Mouse (Mus musculus) lung, embryonic 16.5 days (tissue): ENCODE data around the gene Rhoj. TPM values are rescaled to one million over a fixed set of nuclear protein-coding genes. Genes with fewer than 3 reads are reported as not detected.

Experiments used
- ATAC-seq: fragments of 200-750 bp; cut with Nextera tagmentation; 2 replicates; pipeline ENCODE4 v1.8.0; 2017; ENCODE audit warnings: low read depth, mild to moderate bottlenecking, moderate library complexity
- H3K27ac ChIP-seq: fragments of 300-500 bp; sonication (generic); 2 replicates; pipeline ENCODE4 v1.5.1; 2014; ENCODE audit warnings: mild to moderate bottlenecking, control low read depth, low read length
- H3K27me3 ChIP-seq: fragments of 300-500 bp; sonication (generic); 2 replicates; pipeline ENCODE4 v1.6.1; 2014; ENCODE audit warnings: low read depth, low read length, mixed read lengths; ENCODE audit not compliant: control insufficient read depth, insufficient read depth
- H3K36me3 ChIP-seq: fragments of 300-500 bp; sonication (generic); 2 replicates; pipeline ENCODE4 v1.6.1; 2014; ENCODE audit warnings: low read length; ENCODE audit not compliant: control insufficient read depth, insufficient read depth
- H3K4me1 ChIP-seq: fragments of 300-500 bp; sonication (generic); replicated peaks from 2 replicates; pipeline ENCODE4 v1.6.1; 2014; ENCODE audit warnings: low read length, mixed read lengths; ENCODE audit not compliant: control insufficient read depth, insufficient read depth
- H3K4me2 ChIP-seq: fragments of 300-500 bp; sonication (generic); 2 replicates; pipeline ENCODE4 v1.6.1; 2014; ENCODE audit warnings: low read depth, low read length, control low read depth
- H3K4me3 ChIP-seq: fragments of 300-500 bp; sonication (generic); 2 replicates; pipeline ENCODE4 v1.5.1; 2014; ENCODE audit warnings: mild to moderate bottlenecking, low read length, control low read depth
- H3K9ac ChIP-seq: fragments of 300-500 bp; sonication (generic); 2 replicates; pipeline ENCODE4 v1.6.1; 2014; ENCODE audit warnings: low read length, control low read depth
- H3K9me3 ChIP-seq: fragments of 300-500 bp; sonication (generic); 2 replicates; pipeline ENCODE4 v1.6.1; 2016; ENCODE audit warnings: low read length; ENCODE audit not compliant: control insufficient read depth
- WGBS: fragments of 180-500 bp; shearing (Covaris S2); extraction: QIAGEN DNeasy Blood & Tissue Kit; methylation state at CpG from one replicate; pipeline ENCODE4 v1.1.7; 2014; 5-methylcytosine and 5-hydroxymethylcytosine counted together
- polyA plus RNA-seq: library from polyadenylated mRNA; unstranded; fragments of >200 nt; fragmentation: Nextera tagmentation; extraction: Ambion mirVana; gene quantifications from 2 replicates; pipeline ENCODE4 v1.2.1, GENCODE M21; 2015

Gene Rhoj
- polyA plus RNA-seq, 1 experiment from 2014 or later: 66.0 TPM

DNA sequence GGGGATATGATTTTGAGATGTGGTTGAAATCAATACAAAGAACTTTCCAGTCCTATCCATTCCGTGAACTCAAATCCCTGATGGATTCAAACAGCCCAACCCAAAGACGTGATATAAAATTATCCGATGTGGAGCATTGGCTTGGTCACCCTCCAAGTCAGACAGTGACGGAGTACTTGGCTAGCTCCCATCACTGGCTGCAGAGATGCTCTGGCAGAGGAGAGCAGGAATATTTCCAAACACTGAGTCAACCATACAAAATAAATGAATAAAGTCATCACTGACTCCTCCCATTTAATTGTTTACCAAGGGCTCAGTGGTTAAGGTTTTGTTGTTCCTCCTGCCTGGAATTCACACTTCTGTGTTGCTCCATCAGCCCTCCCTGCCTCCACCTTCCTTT lies 50.6 kb downstream of the Rhoj start:
- Histone ChIP-seq H3K4me2 (no peak overlapping the region), H3K4me3 (no peak overlapping the region), H3K9ac (no peak overlapping the region), H3K36me3 (no peaks in the 10 kb centered on the region), H3K4me1 (peaks cover 8% of the 10 kb centered on the region; the same call in 1 of the 2 replicates), H3K9me3 (no peaks in the 10 kb centered on the region), H3K27ac (no peak overlapping the region), H3K27me3 (no peaks in the 10 kb centered on the region)
- WGBS: 53% methylated on average over 4 of the region's 4 CpGs
- peak; percentile 83 for ATAC-seq

DNA sequence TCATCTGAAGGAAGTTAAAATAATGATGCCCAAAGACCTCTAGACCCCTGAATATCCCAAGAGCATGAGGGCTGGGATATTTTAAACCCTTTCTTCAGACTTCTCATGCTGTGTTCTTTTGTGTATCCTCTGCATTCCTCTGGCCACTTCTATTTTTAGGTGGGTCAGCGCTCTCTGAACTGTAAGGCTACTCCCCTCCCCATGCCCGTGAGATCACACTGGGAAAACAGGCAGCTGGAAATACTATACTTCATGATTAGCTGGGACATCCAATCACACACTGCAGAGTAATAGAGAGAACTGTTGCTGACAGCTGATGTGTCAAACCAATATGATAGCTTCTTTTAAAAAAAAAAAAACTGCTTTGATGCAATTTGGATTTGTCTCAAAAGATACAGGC lies 51.4 kb downstream of the Rhoj start:
- H3K36me3 ChIP-seq: no peaks in the 10 kb centered on the region
- WGBS: 28% methylated on average over 2 of the region's 2 CpGs
- no peaks in the 10 kb centered on the region for H3K9me3 ChIP-seq
- H3K4me3 ChIP-seq: no peak overlapping the region
- peaks cover 8% of the 10 kb centered on the region; the same call in 1 of the 2 replicates for H3K4me1 ChIP-seq
- no peaks in the 10 kb centered on the region for H3K27me3 ChIP-seq
- ATAC-seq: 0 out of 2 replicates have a peak, but pooled peaks have one; percentile 37
- no peak overlapping the region for H3K27ac ChIP-seq
- no peak overlapping the region for H3K4me2 ChIP-seq
- H3K9ac ChIP-seq: no peak overlapping the region

DNA sequence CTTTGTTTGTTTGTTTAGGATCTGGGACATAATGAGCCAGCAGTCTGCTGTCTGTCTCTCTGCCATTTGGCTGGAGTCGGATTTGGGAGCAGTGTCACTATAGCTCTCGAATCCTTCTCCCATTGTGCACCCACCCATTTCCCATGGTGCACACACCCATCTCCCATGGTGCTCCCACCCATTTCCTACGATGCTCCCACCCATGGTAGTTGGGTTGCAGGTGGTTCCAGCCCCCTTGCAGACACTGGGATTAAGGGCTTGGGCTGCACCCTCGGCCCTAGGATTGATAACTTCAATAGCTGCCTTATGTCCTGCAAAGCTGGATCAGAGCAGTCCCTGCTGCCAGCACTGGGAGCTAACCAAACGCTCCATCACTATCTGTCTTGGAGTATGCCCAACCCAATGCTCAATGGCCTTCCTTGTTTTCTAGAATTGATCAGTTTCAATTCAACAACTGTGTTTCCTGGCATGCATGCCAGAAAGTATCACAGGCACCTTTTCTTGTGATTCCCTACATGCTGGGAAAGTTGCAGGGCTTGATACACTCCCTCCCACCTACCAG lies 51.9 kb downstream of the Rhoj start:
- H3K27ac ChIP-seq: no peak overlapping the region
- H3K9ac ChIP-seq: no peak overlapping the region
- no peak for ATAC-seq
- H3K27me3 ChIP-seq: no peaks in the 10 kb centered on the region
- 57% methylated on average over 5 of the region's 5 CpGs for WGBS
- no peaks in the 10 kb centered on the region for H3K9me3 ChIP-seq
- H3K4me1 ChIP-seq: peaks cover 8% of the 10 kb centered on the region; the same call in 1 of the 2 replicates
- H3K4me3 ChIP-seq: no peak overlapping the region
- H3K4me2 ChIP-seq: no peak overlapping the region
- no peaks in the 10 kb centered on the region for H3K36me3 ChIP-seq

DNA sequence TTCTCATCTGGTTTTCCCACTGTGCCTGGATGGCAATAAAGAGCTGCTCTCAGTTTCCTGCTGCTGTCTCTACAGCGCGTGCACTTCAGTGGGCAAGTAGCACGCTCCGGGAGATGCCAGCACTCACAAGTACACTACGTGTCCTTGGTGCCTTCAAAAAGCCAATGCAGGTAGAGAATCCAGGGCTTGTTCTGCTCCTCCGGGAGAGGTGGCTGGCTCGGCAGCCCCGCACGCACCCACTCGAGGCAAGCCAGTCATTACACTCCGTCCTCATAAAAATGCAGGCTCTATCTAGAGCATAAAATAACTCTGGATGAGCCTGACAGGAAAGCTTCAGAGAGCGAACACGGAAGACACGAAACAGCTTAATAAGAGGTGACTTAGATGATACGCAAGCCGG lies 54.3 kb downstream of the Rhoj start:
- H3K9me3 ChIP-seq: no peaks in the 10 kb centered on the region
- no peak for ATAC-seq
- no peak overlapping the region for H3K27ac ChIP-seq
- peaks cover 8% of the 10 kb centered on the region; the same call in 1 of the 2 replicates for H3K4me1 ChIP-seq
- H3K27me3 ChIP-seq: no peaks in the 10 kb centered on the region
- WGBS: 88% methylated on average over 16 of the region's 16 CpGs
- H3K4me3 ChIP-seq: no peak overlapping the region
- H3K4me2 ChIP-seq: no peak overlapping the region
- H3K36me3 ChIP-seq: no peaks in the 10 kb centered on the region
- H3K9ac ChIP-seq: no peak overlapping the region

DNA sequence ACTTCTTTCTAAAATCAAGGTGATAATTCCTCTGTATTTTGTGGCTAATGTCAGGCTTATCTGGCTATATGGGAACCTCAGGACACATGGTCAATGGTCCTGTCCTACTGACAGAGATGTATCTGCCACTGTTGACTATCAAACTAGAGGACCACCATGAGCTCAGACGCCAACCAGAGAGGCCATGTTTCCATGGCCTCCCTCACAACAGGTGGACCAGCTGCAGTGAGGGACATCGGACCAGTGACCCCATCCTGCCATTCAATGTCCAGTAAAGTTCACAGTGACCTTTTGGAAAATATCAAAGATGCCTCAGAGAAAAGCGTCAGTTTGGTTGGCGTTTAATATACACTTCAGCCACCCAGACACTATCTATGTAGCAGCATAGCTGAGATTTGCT lies 56.3 kb downstream of the Rhoj start:
- no peak overlapping the region for H3K4me2 ChIP-seq
- no peak for ATAC-seq
- H3K4me3 ChIP-seq: no peak overlapping the region
- 96% methylated on average over 4 of the region's 4 CpGs for WGBS
- H3K27me3 ChIP-seq: no peaks in the 10 kb centered on the region
- no peaks in the 10 kb centered on the region for H3K9me3 ChIP-seq
- no peak overlapping the region for H3K9ac ChIP-seq
- H3K4me1 ChIP-seq: peaks cover 1% of the 10 kb centered on the region; the same call in 1 of the 2 replicates
- no peak overlapping the region for H3K27ac ChIP-seq
- H3K36me3 ChIP-seq: no peaks in the 10 kb centered on the region

DNA sequence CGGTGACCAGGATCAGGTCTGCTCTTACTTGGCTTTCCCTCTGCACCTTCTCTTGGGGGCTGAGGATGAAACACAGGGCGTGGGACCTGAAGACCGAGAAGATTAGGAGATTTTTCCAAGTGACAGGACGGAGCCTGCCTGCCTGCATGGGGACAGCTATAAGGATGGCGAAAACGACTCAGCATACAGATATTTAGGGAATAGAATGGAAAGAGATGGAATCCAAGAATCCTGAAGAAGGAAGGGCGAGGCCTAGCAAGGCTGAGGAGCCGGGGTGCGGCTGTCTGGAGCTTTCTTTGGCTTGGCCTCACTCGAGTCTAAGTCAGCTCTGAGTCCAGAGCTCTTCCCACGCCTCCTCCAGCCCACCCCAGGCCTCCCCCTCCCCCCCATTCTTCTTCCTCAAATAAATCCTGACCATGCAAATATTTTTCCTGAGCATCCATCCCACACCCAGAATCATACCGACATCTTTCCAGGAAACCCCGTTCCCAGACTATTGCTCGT lies 57.6 kb downstream of the Rhoj start:
- WGBS: 78% methylated on average over 14 of the region's 14 CpGs
- H3K36me3 ChIP-seq: no peaks in the 10 kb centered on the region
- ATAC-seq: 0 out of 2 replicates have a peak, but pooled peaks have one; percentile 4
- H3K4me1 ChIP-seq: no peaks in the 10 kb centered on the region
- no peak overlapping the region for H3K9ac ChIP-seq
- no peak overlapping the region for H3K4me2 ChIP-seq
- H3K4me3 ChIP-seq: no peak overlapping the region
- no peaks in the 10 kb centered on the region for H3K9me3 ChIP-seq
- H3K27me3 ChIP-seq: no peaks in the 10 kb centered on the region
- no peak overlapping the region for H3K27ac ChIP-seq

DNA sequence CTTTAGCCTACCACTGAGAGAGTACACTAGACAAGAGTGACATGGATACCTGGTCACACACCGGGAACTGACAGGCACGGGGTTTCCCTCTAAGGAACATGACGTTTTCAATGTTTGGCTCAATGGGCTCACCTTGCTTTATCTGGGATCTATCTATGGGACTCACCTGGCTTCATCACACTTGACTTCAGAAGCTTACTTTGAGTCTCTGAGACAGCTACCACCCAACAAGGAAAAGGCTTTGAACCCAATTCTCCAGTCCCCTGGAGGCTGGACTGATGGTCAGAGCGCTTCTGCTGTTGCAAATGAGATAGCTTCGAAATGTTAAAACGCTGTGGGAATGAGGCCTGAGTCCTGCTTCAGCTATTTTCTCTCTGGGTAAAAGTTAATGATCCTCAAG lies 59.2 kb downstream of the Rhoj start:
- Histone ChIP-seq H3K4me3 (no peak overlapping the region), H3K9ac (no peak overlapping the region), H3K27ac (no peak overlapping the region), H3K36me3 (no peaks in the 10 kb centered on the region), H3K27me3 (no peaks in the 10 kb centered on the region), H3K4me2 (no peak overlapping the region), H3K9me3 (no peaks in the 10 kb centered on the region), H3K4me1 (no peaks in the 10 kb centered on the region)
- WGBS: 85% methylated on average over 6 of the region's 6 CpGs
- no peak for ATAC-seq

DNA sequence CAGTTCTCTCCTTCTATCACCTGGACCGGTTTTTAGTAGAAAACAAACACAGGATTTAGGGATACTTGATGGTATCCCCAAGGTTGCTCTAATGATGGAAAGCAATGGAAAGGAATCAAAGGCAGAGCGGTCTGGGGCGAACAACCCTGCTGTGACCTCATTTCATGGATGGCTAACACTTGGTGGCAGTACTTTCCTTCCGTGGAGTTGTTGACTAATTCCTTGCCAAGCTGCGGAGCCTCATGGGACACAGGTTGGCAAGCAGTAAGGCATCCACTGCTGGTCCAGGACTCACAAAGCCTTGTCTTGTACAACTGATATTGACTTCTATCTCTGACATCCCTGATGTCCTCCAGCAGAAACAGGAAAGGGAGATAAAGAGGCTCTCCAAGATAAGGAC lies 60.4 kb downstream of the Rhoj start:
- no peaks in the 10 kb centered on the region for H3K36me3 ChIP-seq
- WGBS: 83% methylated on average over 5 of the region's 5 CpGs

DNA sequence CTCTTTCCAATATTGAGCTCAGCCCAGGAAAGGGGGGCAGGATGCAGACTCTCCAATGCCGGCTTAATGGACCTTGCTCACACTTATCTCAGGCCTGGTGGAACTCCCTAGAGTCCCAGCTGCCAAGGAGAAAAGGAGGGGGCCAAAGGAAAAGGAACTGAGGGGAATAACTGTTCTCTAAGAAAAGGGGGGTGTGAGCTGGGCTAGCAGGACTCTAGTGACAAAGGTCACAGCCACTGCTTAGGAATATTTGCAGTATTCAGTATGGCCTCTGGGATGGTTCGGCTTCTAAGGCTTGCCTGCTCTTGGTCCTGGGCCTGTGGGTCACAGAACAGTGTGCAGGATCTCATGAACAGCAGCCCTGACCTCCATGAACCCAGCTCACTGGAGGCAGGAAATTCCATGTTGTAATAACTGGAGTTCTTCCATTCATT lies 61.3 kb downstream of the Rhoj start:
- H3K36me3 ChIP-seq: no peaks in the 10 kb centered on the region
- H3K4me1 ChIP-seq: no peaks in the 10 kb centered on the region
- H3K9me3 ChIP-seq: no peaks in the 10 kb centered on the region
- no peak overlapping the region for H3K9ac ChIP-seq
- H3K4me3 ChIP-seq: no peak overlapping the region
- WGBS: 76% methylated on average over 2 of the region's 2 CpGs
- H3K4me2 ChIP-seq: no peak overlapping the region
- H3K27ac ChIP-seq: no peak overlapping the region
- H3K27me3 ChIP-seq: no peaks in the 10 kb centered on the region
- 0 out of 2 replicates have a peak, but pooled peaks have one; percentile 36 for ATAC-seq

More for the DNA sequence above, 60.4 kb downstream of the Rhoj start:
- H3K4me2 ChIP-seq: no peak overlapping the region
- H3K27me3 ChIP-seq: no peaks in the 10 kb centered on the region
- no peaks in the 10 kb centered on the region for H3K4me1 ChIP-seq
- H3K4me3 ChIP-seq: no peak overlapping the region
- no peak overlapping the region for H3K27ac ChIP-seq
- no peak for ATAC-seq
- H3K9ac ChIP-seq: no peak overlapping the region
- H3K9me3 ChIP-seq: no peaks in the 10 kb centered on the region
